17 mouse cellular contexts compared by ENCODE assay signal in the genomic region with DNA sequence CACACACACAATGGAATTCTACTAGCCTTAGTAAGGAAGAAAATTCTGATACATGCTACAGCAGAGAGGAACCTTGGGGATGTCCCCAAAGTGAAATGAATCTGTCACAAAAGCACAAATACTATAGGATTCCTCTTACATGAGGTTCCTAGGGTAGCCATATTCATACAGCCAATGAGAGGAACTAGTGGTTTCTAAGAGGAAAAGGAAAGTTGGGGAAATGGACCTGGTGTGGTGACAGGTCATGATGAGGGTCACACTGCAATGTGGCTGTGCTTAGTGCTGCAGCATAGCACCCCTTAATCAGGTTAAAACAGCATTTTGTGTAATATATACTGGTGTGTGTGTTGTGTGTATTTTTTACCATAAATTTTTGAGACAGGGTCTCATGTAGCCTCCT. TPM values are rescaled to one million over a fixed set of nuclear protein-coding genes. Genes with fewer than 3 reads are reported as not detected.
A peak's percentile ranks its signal among the peaks of the same experiment; 100 is the strongest.
DNase-seq lines count a peak whose midpoint lies in the region; ATAC-seq lines count a peak whose summit lies in the region.
"Had no signal": no experiment of that assay in that cellular context is flagged by ENCODE, and none has a peak within 500 bp of the region (broad histone marks: within the 10 kb centered on the region; RNA-seq: fewer than 3 reads in every experiment).

No protein-coding gene starts in this region.

- DNase-seq in 416B (ENCODE audit: low read depth), result peak; percentile 37
- no peak for DNase-seq in gastrocnemius, adult 18-20 months (ENCODE audit: low spot score)
- DNase-seq: adrenal gland, adult 2 months; adrenal gland, postnatal 10 days; adrenal gland, postnatal 25 days; cerebellum, adult 11 months; cerebellum, adult 18-20 months; cerebellum, adult 8-10 months; cerebellum, adult 9-11 months; cerebellum, postnatal 14 days; cerebellum, postnatal 36 days had no signal

- ATAC-seq in granulocyte monocyte progenitor cell, adult 5-6 weeks (replicated peaks; ENCODE audit: poor library complexity, severe bottlenecking), result peak; percentile 90
- peak; percentile 73 for ATAC-seq in megakaryocyte progenitor cell, adult 5-6 weeks (replicated peaks; ENCODE audit: poor library complexity)
- ATAC-seq in inflammation-experienced regulatory T-cells, adult 6 months, result no peak
- ATAC-seq: forebrain, embryonic 13.5 days; forebrain, embryonic 16.5 days had no signal

RNA-seq across cellular contexts. Expression of a gene that starts 32.6 kb away (rescaled TPM):
- total RNA-seq in granulocyte monocyte progenitor cell, adult 5-6 weeks (2014; fragmentation: Nextera tagmentation), result 18.5 and 25.8 TPM in 2 replicates
- total RNA-seq in granulocyte monocyte progenitor cell, adult 5-6 weeks (2017), result 5.3 and 8.1 TPM in 2 replicates
- total RNA-seq in megakaryocyte progenitor cell, adult 5-6 weeks (2015), result 12.2 and 15.1 TPM in 2 replicates
- total RNA-seq in megakaryocyte progenitor cell, adult 5-6 weeks (2017), result 6.7 and 15.5 TPM in 2 replicates
- total RNA-seq in gastrocnemius, adult 18-20 months (2021), result 1 to 10 TPM; 7.5 to 7.9 TPM
- polyA plus RNA-seq in inflammation-experienced regulatory T-cells, adult 6 months (2017; shearing (Covaris generic)), result 10 to 100 TPM; 69.8 to 81.5 (median 80.6) TPM
- total RNA-seq: MEL had no signal
